Mouse (Mus musculus): Measurements from ENCODE around the gene Itpr1.
"Not testable (repeated sequence)": the region's sequence is repeated elsewhere in the genome, so short reads cannot be mapped to it uniquely, and the experiment has no call there.

Gene Itpr1

GRCm38 (mm10) chr6:108557576-108558322 lies 344.9 kb downstream of the Itpr1 start:
- DNase-seq = no peak

DNA sequence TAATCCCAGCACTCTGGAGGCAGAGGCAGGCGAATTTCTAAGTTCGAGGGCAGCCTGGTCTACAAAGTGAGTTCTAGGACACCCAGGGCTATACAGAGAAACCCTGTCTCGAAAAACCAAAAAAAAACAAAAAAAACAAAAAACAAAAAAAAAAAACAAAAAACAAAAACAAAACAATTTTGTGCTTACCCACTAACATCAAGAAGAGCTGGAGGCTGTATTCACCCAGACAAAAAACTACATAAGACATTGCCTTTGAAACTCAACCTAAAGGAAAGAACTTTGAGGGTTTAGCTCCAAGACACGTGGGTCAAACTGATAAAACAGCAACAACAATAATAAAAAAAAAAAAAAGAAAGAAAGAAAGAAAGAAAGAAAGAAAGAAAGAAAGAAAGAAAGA lies 346.3 kb downstream of the Itpr1 start:
- not testable (repeated sequence) for DNase-seq

DNA sequence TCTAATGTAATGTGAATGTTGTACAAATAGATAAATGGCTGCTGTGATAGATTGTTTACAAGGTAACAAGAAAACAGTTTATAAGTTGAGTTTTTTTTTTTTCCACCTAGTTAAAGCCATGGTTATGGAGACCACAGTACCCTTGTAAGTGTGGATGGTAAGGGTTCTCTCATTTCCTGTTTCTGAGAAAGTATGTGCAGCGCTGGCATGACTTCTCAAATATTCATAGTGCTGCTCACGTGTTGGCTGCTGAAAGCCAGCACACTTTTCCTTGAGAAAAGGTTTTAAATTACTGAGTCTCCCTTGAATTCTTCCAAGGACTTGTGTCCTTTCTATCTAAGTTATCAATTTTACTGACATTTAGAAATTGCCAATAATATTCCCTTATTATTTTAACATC lies 350.1 kb downstream of the Itpr1 start:
- DNase-seq = no peak

DNA sequence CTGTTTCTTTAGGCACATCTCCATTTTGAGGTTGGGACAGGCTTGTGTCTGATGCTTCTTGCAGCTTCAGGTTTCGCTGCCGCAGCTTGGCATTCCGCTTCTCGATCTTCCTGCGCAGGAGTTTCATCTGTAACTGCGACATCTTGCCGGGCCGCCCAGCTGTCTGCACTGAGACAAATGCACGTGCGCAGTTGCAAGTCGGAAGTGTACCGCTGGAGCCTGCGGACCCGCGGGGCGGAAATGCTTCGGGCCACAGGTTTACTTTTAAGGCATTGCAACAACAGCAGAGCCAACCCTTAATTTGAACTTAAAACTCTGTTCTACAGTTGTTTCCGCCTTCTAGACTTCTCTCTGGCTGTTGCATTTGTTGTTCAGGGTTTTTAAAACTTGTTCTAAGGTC lies 352.6 kb downstream of the Itpr1 start:
- not testable (repeated sequence) for DNase-seq

GRCm38 (mm10) chr6:108566549-108566948 lies 353.7 kb downstream of the Itpr1 start:
- no peak for DNase-seq

DNA sequence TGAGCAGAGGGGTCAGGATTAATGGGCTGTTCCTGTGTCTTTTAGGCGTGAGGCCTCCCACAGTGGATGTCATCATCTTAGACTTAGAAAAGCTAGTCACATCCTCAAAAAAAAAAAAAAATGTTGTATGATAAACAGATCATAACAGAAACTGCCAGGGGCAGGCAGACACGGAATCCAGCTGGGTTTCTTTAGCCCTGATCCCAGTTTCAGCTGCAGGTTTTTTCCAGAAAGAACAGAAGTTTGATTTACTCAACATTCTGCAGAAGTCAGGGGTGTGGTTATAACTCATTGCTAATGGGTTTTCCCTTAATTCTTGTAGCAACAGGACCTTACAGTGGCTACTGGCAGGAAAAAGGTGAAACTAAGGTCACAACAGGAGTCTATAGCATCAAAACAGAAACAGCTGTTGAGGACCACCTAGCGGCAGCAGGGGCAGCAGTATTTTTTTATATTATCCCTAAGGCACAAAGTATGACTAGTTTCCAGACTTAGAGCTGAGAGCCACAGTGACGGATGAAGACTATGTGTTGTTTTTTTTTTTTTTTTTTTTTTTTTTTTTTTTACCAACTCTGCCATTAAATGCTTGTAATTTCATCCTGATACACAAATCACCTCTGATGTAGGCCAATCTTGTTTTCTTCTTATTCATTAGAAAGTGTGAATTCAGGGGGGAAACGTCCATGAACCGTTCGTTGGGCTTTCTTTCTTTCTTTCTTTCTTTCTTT lies 356.7 kb downstream of the Itpr1 start:
- DNase-seq = no peak

- DNase-seq = peak; percentile 8 to 11
Measured at GRCm38 (mm10) chr6:108570351-108571041, 357.6 kb downstream of the Itpr1 start.

DNA sequence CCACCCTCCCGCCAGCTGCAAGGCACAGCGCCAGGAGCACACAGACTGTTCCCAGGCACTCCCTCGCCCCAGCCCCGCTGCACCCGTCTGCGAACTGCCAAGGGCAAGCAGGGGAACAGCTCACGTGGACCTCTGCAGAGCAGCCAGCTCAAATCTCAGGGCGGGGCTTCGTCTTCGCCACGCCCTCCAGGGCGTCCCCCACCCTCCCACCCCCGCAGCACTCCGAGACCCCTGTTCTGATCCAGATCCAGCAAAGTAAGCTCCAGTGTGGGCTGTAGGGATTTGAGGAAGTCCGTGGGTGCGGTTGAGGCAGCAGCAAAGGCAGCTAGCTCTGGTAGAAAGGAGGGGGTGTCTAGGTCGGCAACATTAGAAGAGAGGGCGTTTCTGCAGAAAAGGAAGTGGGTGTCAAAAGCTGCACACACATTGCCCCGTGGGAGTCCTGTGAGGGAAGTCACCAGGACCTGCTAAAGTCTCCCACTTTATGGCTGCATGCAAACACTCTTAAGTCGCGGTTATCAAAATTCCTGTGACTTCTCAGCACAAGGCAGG lies 358.2 kb downstream of the Itpr1 start:
- peak; percentile 54 to 67 for DNase-seq

GRCm38 (mm10) chr6:108572646-108573045 lies 359.8 kb downstream of the Itpr1 start:
- no peak for DNase-seq

DNA sequence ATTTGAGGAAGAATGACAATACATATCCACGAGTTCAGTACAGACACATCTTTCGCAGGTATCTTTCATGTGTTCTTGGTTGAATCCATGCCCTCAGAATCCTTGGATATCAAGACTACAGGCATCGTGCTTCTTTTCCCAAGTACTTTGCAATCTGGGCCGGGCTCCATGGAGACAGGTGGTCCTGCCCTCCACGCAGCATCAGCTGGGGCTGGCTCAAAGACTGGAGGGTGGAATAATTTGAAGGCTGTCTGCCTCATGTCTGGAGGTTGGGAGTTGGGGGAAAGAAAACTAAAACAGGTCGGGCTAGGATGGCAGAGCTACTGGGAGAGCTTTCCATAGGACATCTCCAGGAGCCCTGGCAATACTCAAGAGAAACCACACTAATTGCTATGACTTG lies 364.2 kb downstream of the Itpr1 start:
- peak; percentile 29 to 33 for DNase-seq

- DNase-seq = no peak
Measured at GRCm38 (mm10) chr6:108588426-108588825, 375.5 kb downstream of the Itpr1 start.

DNA sequence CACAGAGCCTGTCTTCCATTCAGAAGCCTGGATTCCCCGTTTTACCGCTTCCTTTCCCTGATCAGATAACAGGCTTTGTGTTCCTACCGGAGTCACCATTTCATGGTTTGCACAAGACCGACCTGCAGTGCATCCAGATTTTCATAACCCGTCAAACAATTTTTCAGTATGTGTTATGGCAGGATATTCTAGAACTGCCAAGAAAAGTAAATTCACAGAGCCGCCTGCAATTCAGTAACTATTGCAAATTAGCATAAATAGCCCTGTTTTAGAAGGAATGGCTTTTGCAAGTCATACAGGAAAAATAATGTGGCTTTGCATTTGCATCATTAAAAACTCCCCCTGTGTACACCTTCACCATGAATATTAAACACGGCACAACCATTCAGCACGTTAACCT lies 379.3 kb downstream of the Itpr1 start:
- DNase-seq = no peak

- DNase-seq = no peak
Measured at GRCm38 (mm10) chr6:108592636-108593035, 379.7 kb downstream of the Itpr1 start.

GRCm38 (mm10) chr6:108594171-108594841 lies 381.4 kb downstream of the Itpr1 start:
- DNase-seq = no peak

GRCm38 (mm10) chr6:108598691-108599090 lies 385.8 kb downstream of the Itpr1 start:
- DNase-seq = no peak

DNA sequence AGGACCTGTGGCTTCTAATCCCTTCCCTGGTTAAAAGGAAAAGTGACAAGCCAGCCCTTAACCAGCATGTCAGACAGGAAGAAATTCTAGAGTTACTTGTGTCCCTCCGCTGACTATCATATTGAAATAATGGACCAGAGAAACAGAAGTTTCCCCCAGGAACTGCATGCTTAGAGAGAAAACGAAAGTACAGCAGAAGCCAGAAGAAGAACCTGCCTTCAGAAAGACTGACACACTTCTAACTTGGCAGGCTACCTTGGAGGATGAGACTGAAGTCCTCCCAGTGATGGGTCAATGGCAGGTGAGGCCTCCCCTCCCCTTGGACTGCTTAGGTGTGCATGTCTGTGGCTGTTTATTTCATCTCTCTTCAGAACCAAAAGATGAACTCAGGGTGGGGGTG lies 386.4 kb downstream of the Itpr1 start:
- no peak for DNase-seq
